In the genomic region with DNA sequence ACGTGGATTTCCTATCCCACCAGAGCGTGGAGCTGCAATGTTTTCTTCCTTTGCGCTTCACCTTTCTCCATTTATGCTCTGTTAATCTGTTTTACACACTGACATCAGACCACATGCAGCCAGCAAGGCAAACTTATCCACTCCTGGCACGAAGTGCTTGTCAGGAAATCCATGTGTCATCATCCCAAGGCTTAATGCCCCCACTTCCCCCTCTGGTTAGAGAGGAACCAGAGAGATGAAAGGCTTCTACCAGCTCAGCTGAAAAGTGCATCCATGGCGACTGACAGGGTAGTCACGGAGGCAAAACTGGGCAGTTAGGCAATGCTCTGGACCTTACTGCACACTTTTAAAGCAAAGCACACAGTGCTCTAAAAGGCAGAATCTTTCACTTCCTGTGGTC, we compare ENCODE assay signal across 11 mouse cellular contexts.
DNase-seq lines count a peak whose midpoint lies in the region; ATAC-seq and TF ChIP-seq lines count a peak whose summit lies in the region.
"Had no signal": no experiment of that assay in that cellular context is flagged by ENCODE, and none has a peak within 500 bp of the region (broad histone marks: within the 10 kb centered on the region; RNA-seq: fewer than 3 reads in every experiment).

No protein-coding gene starts in this region.

- no peak for TF ChIP-seq CTCF in lung, embryonic 14.5 days (IDR thresholded peaks at IDR 0.05; ENCODE audit: low read depth)
- TF ChIP-seq CTCF in lung, adult 2 months (IDR thresholded peaks at IDR 0.05; ENCODE audit: insufficient read depth, low read length) = no peak

- peak overlapping the region; percentile 54; the same call in 1 of the 2 replicates for H3K27ac ChIP-seq in lung, embryonic 14.5 days (ENCODE audit: low read depth)
- H3K27ac ChIP-seq in embryonic facial prominence, embryonic 13.5 days = peak overlapping the region; percentile 52
- H3K27ac ChIP-seq in intestine, embryonic 15.5 days = no peak overlapping the region
- H3K27ac ChIP-seq: hindbrain, embryonic 10.5 days; midbrain, embryonic 12.5 days had no signal

- H3ac ChIP-seq in myocyte (ENCODE audit: control insufficient read depth, insufficient read length) = no peak overlapping the region

- H3K4me2 ChIP-seq in lung, embryonic 14.5 days = no peak overlapping the region
- no peak overlapping the region for H3K4me2 ChIP-seq in embryonic facial prominence, embryonic 13.5 days
- H3K4me2 ChIP-seq in myocyte (ENCODE audit: low read depth) = peak overlapping the region; percentile 82
- no peak overlapping the region for H3K4me2 ChIP-seq in intestine, embryonic 15.5 days (replicated peaks)
- H3K4me2 ChIP-seq: midbrain, embryonic 12.5 days had no signal

- H3K27me3 ChIP-seq in lung, embryonic 14.5 days (ENCODE audit: insufficient read depth, low read length) = no peaks in the 10 kb centered on the region
- no peaks in the 10 kb centered on the region for H3K27me3 ChIP-seq in embryonic facial prominence, embryonic 13.5 days
- H3K27me3 ChIP-seq in myocyte (ENCODE audit: control insufficient read depth, insufficient read depth, insufficient read length) = no peaks in the 10 kb centered on the region
- no peaks in the 10 kb centered on the region for H3K27me3 ChIP-seq in intestine, embryonic 15.5 days (replicated peaks)
- H3K27me3 ChIP-seq: midbrain, embryonic 12.5 days had no signal

- intact Hi-C loops in gastrocnemius, postnatal 14 days (cut with DNase I; ENCODE audit: low total_unique reads) = no loop called here
- intact Hi-C loops in left cerebral cortex, postnatal 36 days (cut with DNase I) = no loop called here

- TF ChIP-seq POLR2A in lung, adult 2 months (IDR thresholded peaks at IDR 0.05; ENCODE audit: borderline replicate concordance, extremely low read depth, low read depth, low read length) = no peak
- no peak for TF ChIP-seq POLR2A in myocyte (IDR thresholded peaks at IDR 0.05; ENCODE audit: insufficient read length, low read depth)

- no peak overlapping the region for H3K9ac ChIP-seq in lung, embryonic 14.5 days
- H3K9ac ChIP-seq in embryonic facial prominence, embryonic 13.5 days = no peak overlapping the region
- H3K9ac ChIP-seq in intestine, embryonic 15.5 days = no peak overlapping the region
- H3K9ac ChIP-seq: midbrain, embryonic 12.5 days had no signal

- no peaks in the 10 kb centered on the region for H3K79me2 ChIP-seq in myocyte (ENCODE audit: control insufficient read depth, insufficient read depth)

- peaks cover 64% of the 10 kb centered on the region for H3K36me3 ChIP-seq in lung, embryonic 14.5 days (ENCODE audit: insufficient read depth)
- H3K36me3 ChIP-seq in embryonic facial prominence, embryonic 13.5 days = peaks cover 59% of the 10 kb centered on the region
- H3K36me3 ChIP-seq in myocyte (ENCODE audit: control insufficient read depth, insufficient read depth) = peaks cover 9% of the 10 kb centered on the region
- peaks cover 9% of the 10 kb centered on the region for H3K36me3 ChIP-seq in intestine, embryonic 15.5 days

- H3K4me3 ChIP-seq in lung, embryonic 14.5 days (ENCODE audit: low read depth, low read length) = no peak overlapping the region
- no peak overlapping the region for H3K4me3 ChIP-seq in lung, adult 2 months (replicated peaks; ENCODE audit: extremely low read depth, low read depth, low read length)
- H3K4me3 ChIP-seq in embryonic facial prominence, embryonic 13.5 days = no peak overlapping the region
- H3K4me3 ChIP-seq in myocyte = no peak overlapping the region
- H3K4me3 ChIP-seq in intestine, embryonic 15.5 days (replicated peaks) = no peak overlapping the region
- H3K4me3 ChIP-seq: erythroblast, embryonic 14.5 days; hindbrain, embryonic 10.5 days; midbrain, embryonic 12.5 days had no signal

- no peaks in the 10 kb centered on the region for H3K4me1 ChIP-seq in lung, embryonic 14.5 days (ENCODE audit: insufficient read depth)
- peaks cover 4% of the 10 kb centered on the region; the same call in 1 of the 2 replicates for H3K4me1 ChIP-seq in lung, adult 2 months (ENCODE audit: control insufficient read depth, insufficient read depth, low read length)
- peaks cover 4% of the 10 kb centered on the region for H3K4me1 ChIP-seq in embryonic facial prominence, embryonic 13.5 days
- no peaks in the 10 kb centered on the region for H3K4me1 ChIP-seq in intestine, embryonic 15.5 days (replicated peaks)
- H3K4me1 ChIP-seq: hindbrain, embryonic 10.5 days; midbrain, embryonic 12.5 days had no signal

- ATAC-seq in lung, embryonic 14.5 days (ENCODE audit: insufficient read depth) = peak; percentile 44; the same call in 1 of the 2 replicates
- ATAC-seq in embryonic facial prominence, embryonic 13.5 days (ENCODE audit: insufficient number of reproducible peaks, insufficient read depth, low FRiP score, low TSS enrichment, low read depth) = no peak
- ATAC-seq in intestine, embryonic 15.5 days = no peak

- 44% methylated on average over 6 of the region's 6 CpGs for whole genome bisulfite sequencing in lung, embryonic 14.5 days
- WGBS in lung, adult 2 months = 37% methylated on average over 6 of the region's 6 CpGs
- 17% methylated on average over 6 of the region's 6 CpGs for WGBS in embryonic facial prominence, embryonic 13.5 days
- 72% methylated on average over 6 of the region's 6 CpGs for WGBS in intestine, embryonic 15.5 days

- DNase-seq in gastrocnemius, postnatal 14 days = peak; percentile 18
- no peak for DNase-seq in gastrocnemius, postnatal 4 days (ENCODE audit: low spot score in 2 of 2)
- DNase-seq in lung, embryonic 14.5 days = peak; percentile 53
- DNase-seq in lung, adult 2 months = no peak
- DNase-seq in left cerebral cortex, postnatal 36 days (ENCODE audit: low spot score in 2 of 2) = no peak

- H3K9me3 ChIP-seq in lung, embryonic 14.5 days (ENCODE audit: low read depth, low read length) = no peaks in the 10 kb centered on the region
- H3K9me3 ChIP-seq in embryonic facial prominence, embryonic 13.5 days = no peaks in the 10 kb centered on the region
- no peaks in the 10 kb centered on the region for H3K9me3 ChIP-seq in intestine, embryonic 15.5 days
- H3K9me3 ChIP-seq: midbrain, embryonic 12.5 days had no signal

TF ChIP-seq in myocyte, 11 proteins besides CTCF, POLR2A, EP300 and RAD21:
- TF ChIP-seq MYOG (IDR thresholded peaks at IDR 0.05; ENCODE audit: control insufficient read depth in 1 of 3, insufficient read depth in 1 of 3, insufficient read length in 2 of 3, low read depth in 2 of 3) = no peak
- peak; percentile 39 for TF ChIP-seq CEBPB (IDR thresholded peaks at IDR 0.05; ENCODE audit: insufficient read depth, poor library complexity, severe bottlenecking)

Comparison
In these comparisons a context has a peak if more than half of its experiments do, and no peak if none do; other contexts are left out.
1. DNase-seq: peak in gastrocnemius, postnatal 14 days (single experiment) and lung, embryonic 14.5 days (single experiment); none in gastrocnemius, postnatal 4 days (0 of 2), lung, adult 2 months (single experiment) and left cerebral cortex, postnatal 36 days (0 of 2).